Mouse (Mus musculus) liver, embryonic 15.5 days (tissue): ENCODE results near the gene Armc7. TPM values are rescaled to one million over a fixed set of nuclear protein-coding genes. Genes with fewer than 3 reads are reported as not detected.
"Not testable (repeated sequence)": the region's sequence is repeated elsewhere in the genome, so short reads cannot be mapped to it uniquely, and the experiment has no call there.

Experiments
- ATAC-seq: fragments of 200-750 bp; cut with Nextera tagmentation; 2 replicates; pipeline ENCODE4 v1.8.0; 2017; ENCODE audit warnings: moderate number of reproducible peaks, mild to moderate bottlenecking, moderate library complexity; ENCODE audit not compliant: insufficient read depth
- H3K27ac ChIP-seq: fragments of 300-500 bp; sonication (generic); replicated peaks from 2 replicates; pipeline ENCODE4 v1.5.1; 2015; ENCODE audit warnings: mild to moderate bottlenecking, inconsistent platforms
- H3K27me3 ChIP-seq: fragments of 300-500 bp; sonication (generic); 2 replicates; pipeline ENCODE4 v1.6.1; 2015; ENCODE audit warnings: mild to moderate bottlenecking, inconsistent platforms
- H3K36me3 ChIP-seq: fragments of 300-500 bp; sonication (generic); replicated peaks from 2 replicates; pipeline ENCODE4 v1.6.1; 2015; ENCODE audit warnings: moderate library complexity, mild to moderate bottlenecking, inconsistent platforms
- H3K4me1 ChIP-seq: fragments of 300-500 bp; sonication (generic); replicated peaks from 2 replicates; pipeline ENCODE4 v1.6.1; 2015; ENCODE audit warnings: inconsistent platforms
- H3K4me2 ChIP-seq: fragments of 300-500 bp; sonication (generic); 2 replicates; pipeline ENCODE4 v1.6.1; 2015; ENCODE audit warnings: moderate library complexity, mild to moderate bottlenecking, inconsistent platforms
- H3K4me3 ChIP-seq: fragments of 300-500 bp; sonication (generic); replicated peaks from 2 replicates; pipeline ENCODE4 v1.5.1; 2015; ENCODE audit warnings: mild to moderate bottlenecking, inconsistent platforms
- H3K9ac ChIP-seq: fragments of 300-500 bp; sonication (generic); 2 replicates; pipeline ENCODE4 v1.6.1; 2015; ENCODE audit warnings: moderate library complexity, mild to moderate bottlenecking, inconsistent platforms
- H3K9me3 ChIP-seq: fragments of 300-500 bp; sonication (generic); replicated peaks from 2 replicates; pipeline ENCODE4 v1.6.1; 2016; ENCODE audit warnings: inconsistent platforms
- WGBS: fragments of 180-500 bp; shearing (Covaris S2); methylation state at CpG from one replicate; pipeline ENCODE4 v1.1.7; 2015; ENCODE audit warnings: mixed read lengths; ENCODE audit not compliant: insufficient replicate concordance; 5-methylcytosine and 5-hydroxymethylcytosine counted together
- polyA plus RNA-seq: library from polyadenylated mRNA; unstranded; fragments of >200 nt; fragmentation: Nextera tagmentation; extraction: Ambion mirVana; gene quantifications from 2 replicates; pipeline ENCODE4 v1.2.1, GENCODE M21; 2015

Armc7 gene
- polyA plus RNA-seq, 1 experiment from 2014 or later, result 3.3 TPM

DNA sequence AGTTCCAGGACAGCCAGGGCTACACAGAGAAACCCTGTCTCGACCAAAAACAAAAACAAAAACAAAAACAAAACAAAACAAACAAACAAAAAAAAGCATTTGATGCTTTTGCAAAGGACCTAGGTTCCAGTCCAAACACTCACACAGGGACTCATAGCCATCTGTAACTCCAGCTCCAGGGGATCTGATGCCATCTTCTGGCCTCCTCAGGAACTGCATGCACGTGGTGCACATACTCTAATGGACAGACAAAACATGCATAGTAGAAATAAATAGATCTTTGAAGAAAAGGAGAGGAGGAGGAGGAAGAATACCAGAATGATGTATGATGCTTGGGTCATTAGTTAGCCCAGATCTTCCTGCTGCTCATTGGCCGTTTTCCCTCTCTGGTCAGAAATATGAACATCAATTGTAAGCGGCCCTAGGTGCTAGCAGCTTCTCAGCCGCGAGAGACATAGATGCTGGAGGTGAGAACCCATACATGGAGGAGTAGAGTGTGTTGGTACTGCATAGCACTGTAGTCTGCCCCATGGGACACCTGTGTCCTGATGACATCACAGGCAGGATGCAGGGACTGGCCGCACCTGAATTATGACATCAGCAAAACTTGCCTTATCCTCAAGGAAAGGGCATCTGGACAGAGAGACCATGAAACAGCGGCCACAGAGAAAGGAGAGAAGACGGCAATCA is 35.4 kb upstream of the Armc7 start, which contains the start of gene Trim80:
Gene Trim80 (plus strand): TSS at position 640 of the 690 bp plus-strand sequence.
- no peak within 1 kb of the TSS for H3K4me3 ChIP-seq
- H3K36me3 ChIP-seq, result no peaks in the 10 kb centered on the region
- H3K9me3 ChIP-seq, result no peaks in the 10 kb centered on the region
- H3K27me3 ChIP-seq, result peaks cover 31% of the 10 kb centered on the region
- H3K4me1 ChIP-seq, result peaks cover 19% of the 10 kb centered on the region
- 73% methylated on average over 9 of the region's 9 CpGs for whole genome bisulfite sequencing
- H3K27ac ChIP-seq, result no peak within 1 kb of the TSS
- H3K4me2 ChIP-seq, result no peak within 1 kb of the TSS
- no peak for ATAC-seq
- H3K9ac ChIP-seq, result no peak within 1 kb of the TSS

DNA sequence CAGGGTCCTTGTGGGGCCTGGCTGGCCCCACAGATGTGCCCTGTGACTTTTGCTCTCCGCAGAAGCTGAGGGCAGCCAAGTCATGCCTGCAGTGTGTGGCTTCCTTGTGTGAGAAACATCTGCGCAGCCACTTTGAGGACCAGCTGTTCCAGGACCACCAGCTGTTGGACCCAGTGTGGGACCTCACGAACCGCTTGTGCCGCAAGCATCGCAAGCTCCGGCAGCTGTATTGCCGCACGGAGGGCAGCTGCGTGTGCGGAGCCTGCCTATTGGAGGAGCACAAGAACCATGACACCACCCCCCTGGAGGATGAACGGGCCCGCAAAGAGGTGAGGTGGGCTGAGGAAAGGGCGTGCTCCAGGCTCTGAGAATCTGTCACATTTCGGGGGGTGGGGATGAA is 34.0 kb upstream of the Armc7 start:
- Histone ChIP-seq H3K4me2 (no peak overlapping the region), H3K27ac (no peak overlapping the region), H3K9me3 (no peaks in the 10 kb centered on the region), H3K9ac (no peak overlapping the region), H3K4me1 (peaks cover 14% of the 10 kb centered on the region), H3K36me3 (no peaks in the 10 kb centered on the region), H3K27me3 (peaks cover 17% of the 10 kb centered on the region), H3K4me3 (no peak overlapping the region)
- 55% methylated on average over 15 of the region's 15 CpGs for WGBS
- ATAC-seq, result no peak

DNA sequence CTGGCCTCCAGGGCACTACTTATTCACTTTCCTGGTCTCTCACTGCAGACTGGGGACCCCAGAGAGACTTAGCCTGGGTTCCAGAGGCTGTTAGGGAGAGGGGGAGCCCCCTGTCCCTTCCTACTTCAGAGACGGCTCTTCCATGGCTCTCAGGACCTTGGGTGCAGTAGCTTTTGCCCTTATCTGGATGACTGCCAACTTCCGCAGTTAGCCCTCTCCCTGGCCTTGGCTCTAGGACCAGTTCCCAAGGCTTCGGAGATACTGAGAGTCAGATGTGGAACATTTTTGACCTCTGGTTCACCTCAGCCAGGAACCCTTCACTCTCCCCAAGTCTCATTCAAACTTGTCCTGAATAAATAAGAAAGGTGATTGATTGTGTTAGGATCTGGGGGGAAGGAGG is 28.6 kb upstream of the Armc7 start:
- Histone ChIP-seq H3K27me3 (no peaks in the 10 kb centered on the region; the same call in 1 of the 2 replicates), H3K27ac (peak overlapping the region; percentile 68), H3K9me3 (no peaks in the 10 kb centered on the region), H3K4me1 (peaks cover 15% of the 10 kb centered on the region), H3K4me2 (peak overlapping the region; percentile 31), H3K9ac (no peak overlapping the region), H3K36me3 (no peaks in the 10 kb centered on the region), H3K4me3 (no peak overlapping the region)
- 36% methylated on average over 3 of the region's 3 CpGs for WGBS
- no peak for ATAC-seq

DNA sequence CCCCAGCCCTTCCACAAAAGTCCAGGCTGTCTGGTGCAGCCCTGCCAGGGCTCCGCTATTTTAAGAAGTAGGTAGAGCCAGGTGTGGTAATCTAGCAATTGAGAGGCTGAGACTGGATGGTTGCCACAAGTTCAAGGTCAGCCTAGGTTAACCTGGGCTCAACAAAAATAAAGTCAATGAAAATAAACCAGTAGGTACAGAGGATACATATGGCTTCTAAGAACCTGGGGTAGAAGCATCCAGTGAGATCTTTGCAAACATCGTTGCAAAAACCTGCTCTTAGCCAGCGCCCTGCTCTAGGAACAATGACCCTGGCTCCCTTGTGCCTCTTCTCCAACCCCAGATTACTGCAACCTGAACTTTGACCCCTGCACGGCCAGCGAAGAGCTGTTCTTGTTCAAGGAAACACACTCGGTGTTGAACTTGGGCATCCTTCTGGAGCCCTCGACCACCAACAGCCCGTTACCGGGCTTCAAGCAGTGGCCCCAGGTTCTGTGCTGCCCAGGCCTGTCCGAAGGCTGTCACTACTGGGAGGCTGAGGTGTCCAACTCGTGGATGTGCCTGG is 28.1 kb upstream of the Armc7 start:
- H3K4me1 ChIP-seq, result peaks cover 15% of the 10 kb centered on the region
- peak overlapping the region; percentile 68 for H3K27ac ChIP-seq
- H3K4me2 ChIP-seq, result peak overlapping the region; percentile 31
- H3K9me3 ChIP-seq, result no peaks in the 10 kb centered on the region
- WGBS, result 65% methylated on average over 11 of the region's 11 CpGs
- H3K9ac ChIP-seq, result no peak overlapping the region
- H3K36me3 ChIP-seq, result no peaks in the 10 kb centered on the region
- H3K27me3 ChIP-seq, result no peaks in the 10 kb centered on the region; the same call in 1 of the 2 replicates
- H3K4me3 ChIP-seq, result peak overlapping the region; percentile 12; the same call in 1 of the 2 replicates
- no peak for ATAC-seq

DNA sequence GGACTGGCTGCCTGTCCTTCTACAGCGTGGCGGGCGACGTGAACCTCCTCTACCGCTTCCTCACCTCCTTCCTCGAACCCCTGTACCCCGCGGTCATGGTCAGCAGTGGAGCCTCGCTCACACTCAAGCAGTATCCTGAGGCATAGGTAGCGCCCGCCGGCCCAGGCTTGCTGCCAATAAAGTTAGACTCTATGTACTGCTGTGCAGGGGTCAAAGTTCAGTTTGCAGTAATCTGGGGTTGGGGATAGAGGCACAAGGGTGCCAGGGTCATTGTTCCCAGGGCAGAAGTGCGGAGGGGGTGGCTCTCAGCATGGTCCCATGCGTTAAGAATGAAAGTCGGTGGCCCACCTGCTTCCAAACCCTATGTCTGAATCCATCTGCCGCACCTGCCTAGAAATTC is 27.4 kb upstream of the Armc7 start:
- Histone ChIP-seq H3K4me1 (peaks cover 15% of the 10 kb centered on the region), H3K9me3 (no peaks in the 10 kb centered on the region), H3K27ac (peak overlapping the region; percentile 69), H3K9ac (no peak overlapping the region), H3K27me3 (no peaks in the 10 kb centered on the region; the same call in 1 of the 2 replicates), H3K4me2 (peak overlapping the region; percentile 28; the same call in 1 of the 2 replicates), H3K4me3 (peak overlapping the region; percentile 12; the same call in 1 of the 2 replicates), H3K36me3 (no peaks in the 10 kb centered on the region)
- 71% methylated on average over 16 of the region's 16 CpGs for WGBS
- ATAC-seq, result peak; percentile 56; the same call in 1 of the 2 replicates

DNA sequence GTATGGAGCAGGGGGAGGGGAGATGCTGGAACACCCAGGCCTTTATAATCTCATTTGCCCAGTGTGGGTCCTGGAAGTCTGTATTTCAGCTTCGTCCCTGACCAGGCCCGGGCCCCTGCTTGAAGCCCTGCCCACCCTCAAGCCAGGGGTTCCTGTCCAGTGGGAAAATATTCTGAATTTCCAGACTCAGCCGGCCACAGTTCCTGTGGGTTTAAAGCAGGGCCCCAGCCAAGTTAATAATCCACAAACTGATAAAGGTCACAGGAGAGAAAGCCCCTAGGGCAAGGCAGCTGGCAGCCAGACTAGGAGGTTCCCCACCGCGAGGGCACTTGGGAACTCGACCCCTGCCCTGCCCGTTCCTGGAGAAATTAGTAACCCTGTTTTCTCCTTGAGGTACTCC is 26.5 kb upstream of the Armc7 start:
- Histone ChIP-seq H3K9me3 (no peaks in the 10 kb centered on the region), H3K4me1 (peaks cover 18% of the 10 kb centered on the region), H3K4me2 (0 out of 2 replicates have a peak overlapping the region, but pooled peaks have one; percentile 5), H3K36me3 (no peaks in the 10 kb centered on the region), H3K9ac (no peak overlapping the region), H3K27me3 (no peaks in the 10 kb centered on the region; the same call in 1 of the 2 replicates), H3K27ac (peak overlapping the region; percentile 69), H3K4me3 (no peak overlapping the region)
- no peak; the same call in 1 of the 2 replicates for ATAC-seq
- 53% methylated on average over 7 of the region's 7 CpGs for WGBS

DNA sequence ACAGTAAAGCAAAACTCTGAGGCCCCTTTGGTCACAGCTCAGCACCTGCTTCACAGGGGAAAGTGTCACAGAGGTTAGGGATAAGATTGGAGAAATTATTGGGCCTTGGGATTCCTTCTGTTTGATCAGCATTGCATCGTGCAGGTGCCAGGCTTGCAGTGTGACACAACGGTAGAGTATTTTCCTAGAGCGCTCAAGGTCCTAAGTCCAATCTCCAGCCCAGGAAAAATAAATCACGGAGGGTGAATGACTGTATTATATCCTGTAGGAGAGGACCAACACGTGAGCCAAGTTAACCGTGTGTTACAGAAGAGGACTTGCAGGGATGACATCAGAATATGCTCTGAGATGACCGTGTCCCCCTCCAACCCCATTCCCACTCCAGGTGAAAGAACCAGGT is 25.3 kb upstream of the Armc7 start:
- no peak for ATAC-seq
- Histone ChIP-seq H3K4me3 (no peak overlapping the region), H3K9ac (no peak overlapping the region), H3K9me3 (no peaks in the 10 kb centered on the region), H3K27me3 (no peaks in the 10 kb centered on the region; the same call in 1 of the 2 replicates), H3K4me1 (peaks cover 18% of the 10 kb centered on the region), H3K27ac (peak overlapping the region; percentile 69; the same call in 1 of the 2 replicates), H3K36me3 (no peaks in the 10 kb centered on the region), H3K4me2 (no peak overlapping the region)
- WGBS, result 64% methylated on average over 7 of the region's 7 CpGs

DNA sequence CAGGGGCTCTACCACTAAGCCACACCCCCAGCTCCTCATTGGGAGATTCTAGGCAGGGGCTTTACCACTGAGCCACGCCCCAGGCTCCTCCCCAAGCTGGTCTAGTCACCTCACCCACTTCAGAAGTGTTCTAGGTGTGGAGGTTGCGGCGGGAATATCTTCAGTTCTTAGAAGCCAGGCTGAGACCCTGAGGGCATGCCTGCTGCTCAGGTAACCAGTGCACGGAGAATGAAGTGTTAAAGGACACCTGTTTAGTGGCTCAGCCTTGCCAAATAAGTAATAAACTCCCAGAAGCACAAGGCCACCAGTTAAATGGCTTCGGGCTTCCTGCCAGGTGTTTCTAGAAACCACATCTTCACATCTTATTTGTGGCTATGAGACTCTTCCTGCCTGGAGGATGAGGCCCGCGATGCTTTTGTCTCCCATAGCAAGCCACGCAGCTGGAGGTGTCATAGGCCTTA is 23.7 kb upstream of the Armc7 start:
- no peak overlapping the region for H3K9ac ChIP-seq
- WGBS, result 54% methylated on average over 8 of the region's 8 CpGs
- H3K36me3 ChIP-seq, result no peaks in the 10 kb centered on the region
- no peak overlapping the region for H3K4me2 ChIP-seq
- no peak overlapping the region for H3K27ac ChIP-seq
- no peaks in the 10 kb centered on the region for H3K9me3 ChIP-seq
- peaks cover 10% of the 10 kb centered on the region for H3K4me1 ChIP-seq
- H3K4me3 ChIP-seq, result no peak overlapping the region
- ATAC-seq, result no peak
- no peaks in the 10 kb centered on the region for H3K27me3 ChIP-seq

DNA sequence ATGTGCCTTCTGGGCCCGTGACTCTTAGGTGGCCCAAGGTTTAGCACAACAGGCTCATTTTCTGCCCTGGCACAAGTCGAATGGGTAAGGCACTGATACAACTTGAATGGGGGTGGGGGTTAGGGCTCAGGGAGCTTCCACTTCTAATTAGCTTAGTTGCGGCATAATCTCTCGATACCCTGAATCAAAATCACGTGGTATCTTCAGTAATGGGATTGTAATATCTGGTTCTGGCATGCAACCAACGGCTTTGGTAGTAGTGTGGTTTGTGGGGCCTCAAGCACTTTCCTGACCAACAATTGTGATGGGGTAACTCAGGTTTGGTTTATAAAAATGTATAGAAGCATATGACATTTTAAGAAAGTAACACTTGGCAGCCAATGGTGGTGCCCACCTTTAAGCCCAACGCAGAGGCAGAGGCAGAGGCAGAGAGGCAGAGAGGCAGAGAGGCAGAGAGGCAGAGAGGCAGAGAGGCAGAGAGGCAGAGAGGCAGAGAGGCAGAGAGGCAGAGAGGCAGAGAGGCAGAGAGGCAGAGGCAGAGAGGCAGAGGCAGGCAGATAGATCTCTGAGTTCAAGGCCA is 23.1 kb upstream of the Armc7 start:
- Histone ChIP-seq H3K27ac (no peak overlapping the region), H3K9ac (no peak overlapping the region), H3K9me3 (no peaks in the 10 kb centered on the region), H3K27me3 (no peaks in the 10 kb centered on the region), H3K36me3 (no peaks in the 10 kb centered on the region), H3K4me1 (peaks cover 9% of the 10 kb centered on the region), H3K4me2 (no peak overlapping the region), H3K4me3 (no peak overlapping the region)
- WGBS, result 62% methylated on average over 7 of the region's 7 CpGs
- no peak for ATAC-seq

DNA sequence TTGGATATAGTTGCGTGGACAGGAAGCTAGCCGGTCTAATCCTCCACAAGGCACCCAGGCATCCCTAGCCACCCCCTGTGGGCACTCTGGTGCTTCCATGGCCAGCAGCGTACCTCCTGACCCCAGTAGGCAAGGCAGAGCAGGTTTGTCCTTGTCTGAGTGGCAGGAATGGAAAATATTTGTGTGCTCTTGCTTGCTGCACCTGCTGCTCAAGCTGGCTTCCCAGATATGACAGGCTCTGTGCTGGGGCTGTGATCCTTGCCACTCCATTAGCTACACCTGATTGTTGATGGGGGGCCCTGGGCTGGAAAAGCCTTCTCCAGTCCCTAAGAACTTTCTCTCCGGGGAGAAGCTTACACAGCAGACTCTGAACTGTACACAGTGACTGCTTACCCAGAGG is 22.2 kb upstream of the Armc7 start:
- Histone ChIP-seq H3K4me3 (no peak overlapping the region), H3K4me2 (no peak overlapping the region), H3K27ac (no peak overlapping the region), H3K4me1 (peaks cover 9% of the 10 kb centered on the region), H3K9me3 (no peaks in the 10 kb centered on the region), H3K9ac (no peak overlapping the region), H3K27me3 (no peaks in the 10 kb centered on the region), H3K36me3 (no peaks in the 10 kb centered on the region)
- 48% methylated on average over 4 of the region's 4 CpGs for WGBS
- ATAC-seq, result no peak

DNA sequence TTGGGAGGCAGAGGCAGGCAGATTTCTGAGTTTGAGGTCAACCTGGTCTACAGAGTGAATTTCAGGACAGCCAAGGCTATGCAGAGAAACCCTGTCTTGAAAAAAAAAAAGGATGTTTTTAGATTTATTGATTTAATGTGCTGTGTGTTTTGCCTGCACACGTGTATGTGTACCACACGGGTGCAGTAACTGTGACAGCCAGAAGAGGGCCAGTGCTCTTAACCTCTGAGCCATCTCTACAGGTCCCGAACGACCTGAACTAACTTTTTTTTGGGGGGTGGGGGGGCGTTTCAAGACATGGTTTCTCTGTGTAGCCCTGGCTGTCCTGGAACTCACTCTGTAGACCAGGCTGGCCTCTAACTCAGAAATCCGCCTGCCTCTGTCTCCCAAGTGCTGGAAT is 20.6 kb upstream of the Armc7 start:
- H3K4me3 ChIP-seq, H3K9ac ChIP-seq, H3K36me3 ChIP-seq, H3K4me1 ChIP-seq, ATAC-seq, H3K27ac ChIP-seq, H3K27me3 ChIP-seq, H3K4me2 ChIP-seq, H3K9me3 ChIP-seq: not testable (repeated sequence)
- WGBS, result 56% methylated on average over 6 of the region's 6 CpGs
